Comparison of ENCODE assay signal across 8 mouse cellular contexts in the genomic region with DNA sequence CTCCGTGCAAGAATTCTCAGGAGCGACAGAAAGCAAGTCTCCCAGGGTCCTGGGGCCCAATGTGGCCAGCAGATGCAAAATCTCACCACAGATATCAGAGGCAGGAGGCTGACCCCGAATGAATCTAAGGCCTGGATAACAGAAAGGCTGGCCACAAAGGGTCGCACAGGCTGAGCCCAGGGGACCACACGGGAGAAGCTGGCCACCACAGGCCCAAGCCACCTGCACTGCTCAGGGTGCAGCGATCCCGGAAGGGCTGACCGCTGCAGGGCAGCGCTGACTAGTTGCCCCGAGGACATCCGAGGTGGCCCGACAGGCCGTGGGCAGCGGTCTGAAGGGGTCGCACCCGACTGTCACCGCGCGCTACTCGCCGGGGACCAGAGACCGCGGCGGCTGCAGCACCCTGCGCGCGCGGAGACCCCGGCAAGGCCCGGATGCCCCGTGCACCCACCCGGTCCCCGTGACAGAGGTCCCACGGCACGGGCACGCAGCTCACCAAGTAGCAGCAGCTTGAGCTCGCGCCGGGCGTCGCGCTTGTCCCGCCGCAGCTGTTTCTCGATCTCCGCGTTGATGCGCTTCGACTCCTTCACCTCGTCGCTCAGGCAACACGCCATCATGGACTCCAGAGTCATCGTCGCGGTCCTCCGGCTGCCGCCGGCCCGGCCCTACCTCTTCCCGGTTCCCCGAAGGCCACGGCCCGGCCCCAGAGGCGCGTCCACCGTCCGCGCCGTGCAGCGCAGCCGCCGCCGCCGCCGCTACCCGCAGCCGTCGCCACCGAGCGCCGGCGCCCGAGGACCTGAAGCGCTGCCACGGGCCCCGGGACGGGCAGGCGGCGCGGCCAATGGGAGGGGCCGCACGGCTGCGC. TPM values are rescaled to one million over a fixed set of nuclear protein-coding genes. Genes with fewer than 3 reads are reported as not detected.
DNase-seq lines count a peak whose midpoint lies in the region; ATAC-seq and TF ChIP-seq lines count a peak whose summit lies in the region.

No protein-coding gene starts in this region.

- H3K4me1 ChIP-seq in thymus, adult 2 months (replicated peaks; ENCODE audit: control insufficient read depth, insufficient read depth, low read length) = peaks cover 28% of the 10 kb centered on the region
- peaks cover 44% of the 10 kb centered on the region for H3K4me1 ChIP-seq in intestine, embryonic 16.5 days (ENCODE audit: control insufficient read depth, insufficient read depth, low read length)
- peaks cover 42% of the 10 kb centered on the region for H3K4me1 ChIP-seq in neural tube, embryonic 12.5 days

- peak overlapping the region; percentile 59 for H3K4me2 ChIP-seq in intestine, embryonic 16.5 days (ENCODE audit: low read depth, low read length)
- H3K4me2 ChIP-seq in neural tube, embryonic 12.5 days (replicated peaks) = peak overlapping the region; percentile 99

- TF ChIP-seq POLR2A in thymus, adult 2 months (IDR thresholded peaks at IDR 0.05; ENCODE audit: control insufficient read depth, extremely low read depth, insufficient read depth, low read length, poor library complexity) = peak; percentile 93

- under 1% methylated on average over 93 of the region's 93 CpGs for WGBS in thymus, adult 2 months
- WGBS in intestine, embryonic 16.5 days = under 1% methylated on average over 92 of the region's 93 CpGs
- under 1% methylated on average over 93 of the region's 93 CpGs for WGBS in neural tube, embryonic 12.5 days

- no peak; the same call in 1 of the 2 replicates for ATAC-seq in cerebellum, adult (ENCODE audit: insufficient number of reproducible peaks, low FRiP score, low TSS enrichment)
- no peak for ATAC-seq in intestine, embryonic 16.5 days
- peak; percentile 54 for ATAC-seq in neural tube, embryonic 12.5 days (ENCODE audit: low FRiP score, low read depth)
- no peak for ATAC-seq in granulocyte monocyte progenitor cell, adult 5-6 weeks (replicated peaks; ENCODE audit: poor library complexity, severe bottlenecking)

- no peaks in the 10 kb centered on the region for H3K9me3 ChIP-seq in intestine, embryonic 16.5 days (ENCODE audit: control insufficient read depth, low read length)
- no peaks in the 10 kb centered on the region for H3K9me3 ChIP-seq in neural tube, embryonic 12.5 days

- TF ChIP-seq CTCF in thymus, adult 2 months (IDR thresholded peaks at IDR 0.05; ENCODE audit: borderline replicate concordance, control insufficient read depth, extremely low read depth, insufficient read depth, low read length, poor library complexity) = no peak

- peak; percentile 61 for DNase-seq in cerebellum, adult 8-10 months
- no peak for DNase-seq in thymus, adult 2 months
- DNase-seq in thymus, postnatal 25 days = no peak
- DNase-seq in embryo, embryonic 10.5 days (ENCODE audit: low spot score) = no peak

- H3K27me3 ChIP-seq in thymus, adult 2 months (ENCODE audit: control insufficient read depth, insufficient read depth, low read length) = no peaks in the 10 kb centered on the region
- H3K27me3 ChIP-seq in intestine, embryonic 16.5 days (replicated peaks; ENCODE audit: control insufficient read depth, insufficient read depth, low read length) = no peaks in the 10 kb centered on the region
- no peaks in the 10 kb centered on the region for H3K27me3 ChIP-seq in neural tube, embryonic 12.5 days (replicated peaks)

- peak overlapping the region; percentile 84 for H3K4me3 ChIP-seq in thymus, adult 2 months (ENCODE audit: control insufficient read depth, insufficient read depth, low read length)
- peak overlapping the region; percentile 99 for H3K4me3 ChIP-seq in intestine, embryonic 16.5 days (ENCODE audit: low read length)
- H3K4me3 ChIP-seq in neural tube, embryonic 12.5 days = peak overlapping the region; percentile 92

- peak overlapping the region; percentile 99 for H3K9ac ChIP-seq in intestine, embryonic 16.5 days (ENCODE audit: low read depth, low read length)
- H3K9ac ChIP-seq in neural tube, embryonic 12.5 days = peak overlapping the region; percentile 92

- no peaks in the 10 kb centered on the region for H3K36me3 ChIP-seq in thymus, adult 2 months (ENCODE audit: control insufficient read depth, insufficient read depth, low read length)
- H3K36me3 ChIP-seq in intestine, embryonic 16.5 days (ENCODE audit: control insufficient read depth, insufficient read depth, low read length) = peaks cover 6% of the 10 kb centered on the region; the same call in 1 of the 2 replicates
- no peaks in the 10 kb centered on the region for H3K36me3 ChIP-seq in neural tube, embryonic 12.5 days

- no peak overlapping the region for H3K27ac ChIP-seq in thymus, adult 2 months (ENCODE audit: control insufficient read depth, insufficient read depth, low read length)
- peak overlapping the region; percentile 88 for H3K27ac ChIP-seq in intestine, embryonic 16.5 days (ENCODE audit: low read length)
- H3K27ac ChIP-seq in neural tube, embryonic 12.5 days = peak overlapping the region; percentile 70

RNA-seq across cellular contexts. Expression of gene Gna11, which starts 0.5 kb away (rescaled TPM):
- polyA plus RNA-seq in thymus, adult 2 months (2012; rRNA removed) = 73.1 and 81.0 TPM in 2 replicates
- polyA plus RNA-seq in intestine, embryonic 16.5 days (2015; fragmentation: Nextera tagmentation; extraction: Ambion mirVana) = 296 and 339 TPM in 2 replicates
- 77.6 and 78.3 TPM in 2 replicates for polyA plus RNA-seq in neural tube, embryonic 12.5 days (2016; fragmentation: Nextera tagmentation; extraction: Ambion mirVana)
- total RNA-seq in granulocyte monocyte progenitor cell, adult 5-6 weeks (2014; fragmentation: Nextera tagmentation) = 17.0 and 25.7 TPM in 2 replicates
- 4.9 and 6.4 TPM in 2 replicates for total RNA-seq in granulocyte monocyte progenitor cell, adult 5-6 weeks (2017)

RNA-seq across cellular contexts. Expression of gene Aes, which starts 14.8 kb away (rescaled TPM):
- polyA plus RNA-seq in thymus, adult 2 months (2012; rRNA removed) = 3,110 and 3,125 TPM in 2 replicates
- 473 and 518 TPM in 2 replicates for polyA plus RNA-seq in intestine, embryonic 16.5 days (2015; fragmentation: Nextera tagmentation; extraction: Ambion mirVana)
- polyA plus RNA-seq in neural tube, embryonic 12.5 days (2016; fragmentation: Nextera tagmentation; extraction: Ambion mirVana) = 547 and 569 TPM in 2 replicates
- 216 and 220 TPM in 2 replicates for total RNA-seq in granulocyte monocyte progenitor cell, adult 5-6 weeks (2014; fragmentation: Nextera tagmentation)
- total RNA-seq in granulocyte monocyte progenitor cell, adult 5-6 weeks (2017) = 151 and 250 TPM in 2 replicates

RNA-seq across cellular contexts. Expression of gene Gna15, which starts 20.5 kb away (rescaled TPM):
- 9.5 and 10.6 TPM in 2 replicates for polyA plus RNA-seq in thymus, adult 2 months (2012; rRNA removed)
- polyA plus RNA-seq in intestine, embryonic 16.5 days (2015; fragmentation: Nextera tagmentation; extraction: Ambion mirVana) = 1.1 and 1.5 TPM in 2 replicates
- 0.81 and 1.2 TPM in 2 replicates for polyA plus RNA-seq in neural tube, embryonic 12.5 days (2016; fragmentation: Nextera tagmentation; extraction: Ambion mirVana)
- 30.0 and 31.7 TPM in 2 replicates for total RNA-seq in granulocyte monocyte progenitor cell, adult 5-6 weeks (2014; fragmentation: Nextera tagmentation)
- total RNA-seq in granulocyte monocyte progenitor cell, adult 5-6 weeks (2017) = 23.8 and 34.6 TPM in 2 replicates

RNA-seq across cellular contexts. Expression of gene Tle2, which starts 29.8 kb away (rescaled TPM):
- polyA plus RNA-seq in thymus, adult 2 months (2012; rRNA removed) = 100 and 115 TPM in 2 replicates
- 12.6 and 13.6 TPM in 2 replicates for polyA plus RNA-seq in intestine, embryonic 16.5 days (2015; fragmentation: Nextera tagmentation; extraction: Ambion mirVana)
- polyA plus RNA-seq in neural tube, embryonic 12.5 days (2016; fragmentation: Nextera tagmentation; extraction: Ambion mirVana) = 18.1 and 19.6 TPM in 2 replicates
- 4.4 and 5.0 TPM in 2 replicates for total RNA-seq in granulocyte monocyte progenitor cell, adult 5-6 weeks (2014; fragmentation: Nextera tagmentation)
- 0.17 and 2.4 TPM in 2 replicates for total RNA-seq in granulocyte monocyte progenitor cell, adult 5-6 weeks (2017)

RNA-seq across cellular contexts. Expression of gene S1pr4, which starts 44.6 kb away (rescaled TPM):
- 84.3 and 87.2 TPM in 2 replicates for polyA plus RNA-seq in thymus, adult 2 months (2012; rRNA removed)
- polyA plus RNA-seq in intestine, embryonic 16.5 days (2015; fragmentation: Nextera tagmentation; extraction: Ambion mirVana) = 0.86 and 0.99 TPM in 2 replicates
- 0.51 and 0.56 TPM in 2 replicates for polyA plus RNA-seq in neural tube, embryonic 12.5 days (2016; fragmentation: Nextera tagmentation; extraction: Ambion mirVana)
- total RNA-seq in granulocyte monocyte progenitor cell, adult 5-6 weeks (2014; fragmentation: Nextera tagmentation) = 7.8 and 10.5 TPM in 2 replicates
- total RNA-seq in granulocyte monocyte progenitor cell, adult 5-6 weeks (2017) = 7.0 and 9.2 TPM in 2 replicates
